ENCODE assay signal across 8 mouse cellular contexts in genomic region chr14:118922667-118923184, GRCm38 (mm10). TPM values are rescaled to one million over a fixed set of nuclear protein-coding genes. Genes with fewer than 3 reads are reported as not detected.
DNase-seq lines count a peak whose midpoint lies in the region; ATAC-seq and TF ChIP-seq lines count a peak whose summit lies in the region.

No protein-coding gene starts in this region.

- H3K27ac ChIP-seq in midbrain, postnatal 0 days (ENCODE audit: low read depth, low read length), result no peak overlapping the region

- no peaks in the 10 kb centered on the region for H3K27me3 ChIP-seq in midbrain, postnatal 0 days (ENCODE audit: insufficient read depth, low read length)

- peak overlapping the region; percentile 61 for H3K9ac ChIP-seq in midbrain, postnatal 0 days (replicated peaks; ENCODE audit: low read length, poor library complexity, severe bottlenecking)

- H3K36me3 ChIP-seq in midbrain, postnatal 0 days (ENCODE audit: insufficient read depth, low read length), result peaks cover 9% of the 10 kb centered on the region; the same call in 1 of the 2 replicates

- 2% methylated on average over 45 of the region's 47 CpGs for WGBS in midbrain, postnatal 0 days

- ATAC-seq in midbrain, postnatal 0 days (ENCODE audit: low FRiP score), result 0 out of 2 replicates have a peak, but pooled peaks have one; percentile 6

- H3K4me2 ChIP-seq in midbrain, postnatal 0 days (ENCODE audit: low read depth, low read length, poor library complexity, severe bottlenecking), result peak overlapping the region; percentile 89

- H3K4me1 ChIP-seq in midbrain, postnatal 0 days (ENCODE audit: insufficient read depth, low read length), result peaks cover 30% of the 10 kb centered on the region

- peak overlapping the region; percentile 83 for H3K4me3 ChIP-seq in midbrain, postnatal 0 days (ENCODE audit: low read depth, low read length)

- DNase-seq in adrenal gland, adult (ENCODE audit: inconsistent age in 2 of 2, low spot score in 1 of 2), result peak; percentile 22 to 44
- DNase-seq in adrenal gland, postnatal 4 days (ENCODE audit: low spot score in 2 of 2), result no peak
- peak; percentile 35 to 40 for DNase-seq in B cell, adult 2 months
- DNase-seq in embryo, embryonic 10 days (ENCODE audit: low spot score), result peak; percentile 72
- peak; percentile 38 for DNase-seq in heart, postnatal 4 days
- peak; percentile 19 for DNase-seq in liver
- DNase-seq in midbrain, postnatal 0 days (ENCODE audit: low spot score), result no peak
- DNase-seq in left cerebral cortex, adult 18-20 months (ENCODE audit: low spot score in 2 of 2), result no peak

- H3K9me3 ChIP-seq in midbrain, postnatal 0 days (ENCODE audit: low read length), result no peaks in the 10 kb centered on the region

- no peak for TF ChIP-seq CTCF in midbrain, postnatal 0 days (IDR thresholded peaks at IDR 0.05)

RNA-seq across cellular contexts. Expression of gene Dzip1, which starts 2.5 kb away (rescaled TPM):
- 10 to 100 TPM; 31.1 to 32.0 TPM for total RNA-seq in adrenal gland, postnatal 4 days (2021)
- 1 to 10 TPM; 4.8 to 6.6 TPM for total RNA-seq in heart, postnatal 4 days (2021)
- 419 and 440 TPM in 2 replicates for total RNA-seq in midbrain, postnatal 0 days (2014; rRNA removed)
- polyA plus RNA-seq in midbrain, postnatal 0 days (2015; fragmentation: Nextera tagmentation; extraction: Ambion mirVana), result 116 and 123 TPM in 2 replicates
- 100 to 1,000 TPM; 107 to 113 TPM for total RNA-seq in left cerebral cortex, adult 18-20 months (2021)

RNA-seq across cellular contexts. Expression of gene Dnajc3, which starts 15.1 kb away (rescaled TPM):
- total RNA-seq in adrenal gland, postnatal 4 days (2021), result 10 to 100 TPM; 49.6 to 52.1 TPM
- total RNA-seq in heart, postnatal 4 days (2021), result 10 to 100 TPM; 28.1 to 28.4 TPM
- 22.0 and 23.7 TPM in 2 replicates for total RNA-seq in midbrain, postnatal 0 days (2014; rRNA removed)
- polyA plus RNA-seq in midbrain, postnatal 0 days (2015; fragmentation: Nextera tagmentation; extraction: Ambion mirVana), result 19.2 and 19.9 TPM in 2 replicates
- 10 to 100 TPM; 38.8 to 44.4 TPM for total RNA-seq in left cerebral cortex, adult 18-20 months (2021)

Comparison
In these comparisons a context has a peak if more than half of its experiments do, and no peak if none do; other contexts are left out.
1. DNase-seq: peak in adrenal gland, adult (2 of 2), B cell, adult 2 months (2 of 2), embryo, embryonic 10 days (single experiment), heart, postnatal 4 days (single experiment) and liver (single experiment); none in adrenal gland, postnatal 4 days (0 of 2), midbrain, postnatal 0 days (single experiment) and left cerebral cortex, adult 18-20 months (0 of 2).
2. RNA of gene Dzip1, which starts 2.5 kb away (total RNA-seq): 419 to 440 TPM in midbrain, postnatal 0 days, 107 to 113 TPM in left cerebral cortex, adult 18-20 months and 31.1 to 32.0 TPM in adrenal gland, postnatal 4 days; 4.8 to 6.6 TPM in heart, postnatal 4 days; every median in the first group is over 4 times any median in the second.